Mouse (Mus musculus): ENCODE data around the gene Slc30a5. TPM values are rescaled to one million over a fixed set of nuclear protein-coding genes. Genes with fewer than 3 reads are reported as not detected.

Gene Slc30a5
- total and polyA plus RNA-seq, 2 experiments from 2014 or later = 23.0 to 59.7 TPM

GRCm38 (mm10) chr13:100787316-100788010, 45.8 kb downstream of the Slc30a5 start:
- no peaks in the 10 kb centered on the region for H3K27me3 ChIP-seq (ENCODE audit: insufficient read depth, low read length)
- H3K4me2 ChIP-seq (ENCODE audit: low read depth) = no peak overlapping the region
- no peaks in the 10 kb centered on the region for H3K4me1 ChIP-seq (ENCODE audit: insufficient read depth)
- WGBS = 79% methylated on average over 6 of the region's 6 CpGs
- no peaks in the 10 kb centered on the region for H3K36me3 ChIP-seq (ENCODE audit: insufficient read depth)
- no peaks in the 10 kb centered on the region for H3K9me3 ChIP-seq (ENCODE audit: low read length)
- DNase-seq (no peak), ATAC-seq (no peak)
- no peak overlapping the region for H3K27ac ChIP-seq (ENCODE audit: low read depth, low read length)
- no peak overlapping the region for H3K9ac ChIP-seq
- no peak for TF ChIP-seq CTCF (IDR thresholded peaks at IDR 0.05; ENCODE audit: low read depth)
- H3K4me3 ChIP-seq (ENCODE audit: low read depth, low read length) = no peak overlapping the region

DNA sequence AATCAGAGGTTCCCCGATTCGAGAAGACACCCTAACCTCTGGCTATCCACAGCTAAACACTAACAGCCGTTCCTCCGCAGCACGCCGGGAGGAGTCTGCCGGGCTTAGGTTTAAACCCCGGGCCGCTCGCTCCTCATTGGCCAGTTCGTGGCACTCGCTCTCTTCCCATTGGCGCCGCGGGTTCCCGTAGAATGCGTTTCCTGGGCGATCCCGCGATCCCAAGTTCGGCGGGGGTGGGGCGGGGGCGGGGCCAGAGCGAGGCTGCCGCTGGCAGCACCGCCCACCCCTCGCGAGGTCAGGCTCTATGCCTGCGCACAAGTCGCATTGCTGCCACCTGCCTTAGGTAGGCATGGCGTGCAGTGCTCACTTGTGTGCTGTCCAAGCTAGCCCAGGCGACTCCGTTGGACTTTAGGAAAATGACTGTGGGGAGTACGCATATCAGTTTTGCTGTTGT, 46.8 kb downstream of the Slc30a5 start, which contains the start of gene Ccnb1:
Gene Ccnb1 (minus strand): TSS at position 157 of the 454 bp plus-strand sequence.
- H3K4me3 ChIP-seq (ENCODE audit: low read depth, low read length) = peak within 1 kb of the TSS; percentile 59
- TF ChIP-seq CTCF (IDR thresholded peaks at IDR 0.05; ENCODE audit: low read depth) = peak; percentile 49
- peak within 1 kb of the TSS; percentile 100 for H3K4me2 ChIP-seq (ENCODE audit: low read depth)
- H3K9me3 ChIP-seq (ENCODE audit: low read length) = no peaks in the 10 kb centered on the region
- WGBS = under 1% methylated on average over 35 of the region's 35 CpGs
- peak; percentile 96 for DNase-seq
- H3K4me1 ChIP-seq (ENCODE audit: insufficient read depth) = no peaks in the 10 kb centered on the region
- H3K27ac ChIP-seq (ENCODE audit: low read depth, low read length) = no peak within 1 kb of the TSS
- peak within 1 kb of the TSS; percentile 51 for H3K9ac ChIP-seq
- H3K36me3 ChIP-seq (ENCODE audit: insufficient read depth) = no peaks in the 10 kb centered on the region
- ATAC-seq = peak; percentile 100
- H3K27me3 ChIP-seq (ENCODE audit: insufficient read depth, low read length) = no peaks in the 10 kb centered on the region

DNA sequence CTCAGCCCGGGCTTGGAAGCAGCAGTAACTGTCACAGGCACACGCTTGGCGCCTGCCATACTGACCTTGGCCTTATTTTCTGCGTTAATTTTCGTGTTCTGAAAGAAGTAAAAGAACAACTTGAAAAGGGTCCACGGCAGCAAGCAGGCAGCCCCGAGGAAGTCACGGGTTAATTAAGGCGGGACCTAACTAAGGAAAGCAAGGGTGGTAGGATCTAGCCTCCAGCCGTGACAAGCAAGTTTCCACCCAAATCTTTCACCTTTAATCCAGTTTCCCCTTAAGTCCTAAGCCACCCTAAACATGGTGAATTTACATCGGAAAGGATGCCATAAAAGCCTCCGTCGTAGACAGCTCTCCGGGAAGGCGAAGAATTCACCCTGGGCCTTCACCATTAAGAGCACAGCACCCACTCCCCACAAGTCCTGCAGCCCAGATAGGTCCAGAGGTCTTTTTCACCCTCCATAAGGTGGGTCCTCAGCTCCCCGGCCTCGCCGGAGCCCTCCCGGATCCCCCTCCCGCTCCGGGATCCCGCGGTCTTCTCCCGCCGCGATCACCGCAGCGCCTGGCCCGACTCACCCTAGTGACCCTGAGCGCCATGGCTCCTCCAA, 47.3 kb downstream of the Slc30a5 start:
- no peak for TF ChIP-seq CTCF (IDR thresholded peaks at IDR 0.05; ENCODE audit: low read depth)
- peak overlapping the region; percentile 37 for H3K9ac ChIP-seq
- H3K9me3 ChIP-seq (ENCODE audit: low read length) = no peaks in the 10 kb centered on the region
- H3K4me1 ChIP-seq (ENCODE audit: insufficient read depth) = no peaks in the 10 kb centered on the region
- ATAC-seq (peak; percentile 2), DNase-seq (no peak)
- H3K4me2 ChIP-seq (ENCODE audit: low read depth) = peak overlapping the region; percentile 100
- H3K4me3 ChIP-seq (ENCODE audit: low read depth, low read length) = peak overlapping the region; percentile 59
- no peaks in the 10 kb centered on the region for H3K36me3 ChIP-seq (ENCODE audit: insufficient read depth)
- H3K27me3 ChIP-seq (ENCODE audit: insufficient read depth, low read length) = no peaks in the 10 kb centered on the region
- WGBS = under 1% methylated on average over 30 of the region's 30 CpGs
- no peak overlapping the region for H3K27ac ChIP-seq (ENCODE audit: low read depth, low read length)

GRCm38 (mm10) chr13:100777491-100777890, 55.7 kb downstream of the Slc30a5 start:
- Histone ChIP-seq H3K4me3 (ENCODE audit: low read depth, low read length) (no peak overlapping the region), H3K36me3 (ENCODE audit: insufficient read depth) (no peaks in the 10 kb centered on the region), H3K9me3 (ENCODE audit: low read length) (no peaks in the 10 kb centered on the region), H3K4me2 (ENCODE audit: low read depth) (no peak overlapping the region), H3K9ac (no peak overlapping the region), H3K27me3 (ENCODE audit: insufficient read depth, low read length) (no peaks in the 10 kb centered on the region), H3K4me1 (ENCODE audit: insufficient read depth) (0 out of 2 replicates have a peak, but pooled peaks cover 3% of the 10 kb centered on the region), H3K27ac (ENCODE audit: low read depth, low read length) (no peak overlapping the region)
- no peak for ATAC-seq
- no peak for DNase-seq
- no peak for TF ChIP-seq CTCF (IDR thresholded peaks at IDR 0.05; ENCODE audit: low read depth)
- 83% methylated on average over 3 of the region's 3 CpGs for WGBS

- WGBS = 67% methylated on average over 6 of the region's 6 CpGs
- TF ChIP-seq CTCF (IDR thresholded peaks at IDR 0.05; ENCODE audit: low read depth) = no peak
These were observed 56.5 kb downstream of the Slc30a5 start for GRCm38 (mm10) chr13:100776710-100777109.

GRCm38 (mm10) chr13:100776056-100776419, 57.2 kb downstream of the Slc30a5 start:
- H3K27ac ChIP-seq (ENCODE audit: low read depth, low read length) = peak overlapping the region; percentile 1; the same call in 1 of the 2 replicates
- H3K4me1 ChIP-seq (ENCODE audit: insufficient read depth) = 0 out of 2 replicates have a peak, but pooled peaks cover 3% of the 10 kb centered on the region
- H3K4me2 ChIP-seq (ENCODE audit: low read depth) = peak overlapping the region; percentile 81
- no peaks in the 10 kb centered on the region for H3K36me3 ChIP-seq (ENCODE audit: insufficient read depth)
- WGBS = 12% methylated on average over 8 of the region's 8 CpGs
- peak overlapping the region; percentile 26 for H3K9ac ChIP-seq
- ATAC-seq (no peak), DNase-seq (no peak)
- H3K27me3 ChIP-seq (ENCODE audit: insufficient read depth, low read length) = no peaks in the 10 kb centered on the region
- H3K9me3 ChIP-seq (ENCODE audit: low read length) = no peaks in the 10 kb centered on the region
- no peak for TF ChIP-seq CTCF (IDR thresholded peaks at IDR 0.05; ENCODE audit: low read depth)
- H3K4me3 ChIP-seq (ENCODE audit: low read depth, low read length) = peak overlapping the region; percentile 60

More at GRCm38 (mm10) chr13:100776710-100777109, 56.5 kb downstream of the Slc30a5 start:
- H3K9ac ChIP-seq = no peak overlapping the region
- no peaks in the 10 kb centered on the region for H3K36me3 ChIP-seq (ENCODE audit: insufficient read depth)
- peak overlapping the region; percentile 81; the same call in 1 of the 2 replicates for H3K4me2 ChIP-seq (ENCODE audit: low read depth)
- H3K4me3 ChIP-seq (ENCODE audit: low read depth, low read length) = no peak overlapping the region
- H3K27me3 ChIP-seq (ENCODE audit: insufficient read depth, low read length) = no peaks in the 10 kb centered on the region
- H3K27ac ChIP-seq (ENCODE audit: low read depth, low read length) = no peak overlapping the region
- DNase-seq (no peak), ATAC-seq (no peak)
- H3K9me3 ChIP-seq (ENCODE audit: low read length) = no peaks in the 10 kb centered on the region
- 0 out of 2 replicates have a peak, but pooled peaks cover 3% of the 10 kb centered on the region for H3K4me1 ChIP-seq (ENCODE audit: insufficient read depth)

All from forebrain, postnatal 0 days (tissue).